In the genomic region with DNA sequence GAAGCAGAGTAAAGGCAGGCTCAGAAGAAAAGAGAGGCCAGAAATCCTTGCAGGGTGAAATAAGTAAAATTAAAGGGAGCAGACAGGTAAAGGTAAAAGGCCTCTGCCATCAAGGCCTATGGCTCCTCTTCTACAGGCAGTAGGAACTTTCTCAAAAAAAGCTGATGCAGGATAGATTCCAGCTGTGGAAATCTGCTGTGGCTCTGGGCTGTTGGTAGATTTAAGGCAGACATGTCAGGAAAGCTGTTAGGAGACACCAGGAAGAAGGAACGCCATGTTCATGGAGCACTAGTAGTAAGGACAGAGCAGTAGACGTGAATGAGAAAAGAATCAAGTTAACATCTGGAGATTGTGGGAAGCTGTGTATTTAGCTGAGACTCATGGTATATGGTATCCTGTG, we compare ENCODE assay signal across 19 mouse cellular contexts. TPM values are rescaled to one million over a fixed set of nuclear protein-coding genes. Genes with fewer than 3 reads are reported as not detected.
"Had no signal": no experiment of that assay in that cellular context is flagged by ENCODE, and none has a peak within 500 bp of the region (broad histone marks: within the 10 kb centered on the region; RNA-seq: fewer than 3 reads in every experiment).

No protein-coding gene starts in this region.

- H3K27me3 ChIP-seq: neural tube, embryonic 13.5 days; neural tube, embryonic 15.5 days; stomach, embryonic 15.5 days had no signal

- H3K9ac ChIP-seq: neural tube, embryonic 13.5 days; neural tube, embryonic 15.5 days; stomach, embryonic 15.5 days had no signal

- H3K4me3 ChIP-seq: neural tube, embryonic 13.5 days; neural tube, embryonic 15.5 days; stomach, embryonic 15.5 days had no signal

- H3K4me2 ChIP-seq: neural tube, embryonic 13.5 days; neural tube, embryonic 15.5 days; stomach, embryonic 15.5 days had no signal

- H3K9me3 ChIP-seq: neural tube, embryonic 13.5 days; neural tube, embryonic 15.5 days; stomach, embryonic 15.5 days had no signal

- H3K4me1 ChIP-seq: neural tube, embryonic 13.5 days; neural tube, embryonic 15.5 days had no signal

- DNase-seq: retina, postnatal 1 day; right cerebral cortex, postnatal 14 days; right cerebral cortex, postnatal 25 days; right cerebral cortex, postnatal 4 days; spleen, adult 18-20 months; thymus, adult 18-20 months; thymus, adult 2 months; thymus, postnatal 14 days; thymus, postnatal 25 days; thymus, postnatal 36 days; thymus, postnatal 4 days had no signal

- H3K36me3 ChIP-seq: neural tube, embryonic 13.5 days; neural tube, embryonic 15.5 days; stomach, embryonic 15.5 days had no signal

- H3K27ac ChIP-seq: neural tube, embryonic 13.5 days; neural tube, embryonic 15.5 days; stomach, embryonic 15.5 days; stomach, postnatal 0 days had no signal

RNA-seq across cellular contexts. Expression of gene Cfap161, which starts 5.4 kb away (rescaled TPM):
- polyA plus RNA-seq: neural tube, embryonic 13.5 days; small intestine, adult 2 months; spleen, adult 2 months; stomach, embryonic 16.5 days; urinary bladder, adult 2 months had no signal
